Mouse (Mus musculus): Measurements from ENCODE around the gene Nmrk1. TPM values are rescaled to one million over a fixed set of nuclear protein-coding genes. Genes with fewer than 3 reads are reported as not detected.

Gene Nmrk1
- polyA plus RNA-seq, 1 experiment from 2014 or later, result 6.7 TPM

DNA sequence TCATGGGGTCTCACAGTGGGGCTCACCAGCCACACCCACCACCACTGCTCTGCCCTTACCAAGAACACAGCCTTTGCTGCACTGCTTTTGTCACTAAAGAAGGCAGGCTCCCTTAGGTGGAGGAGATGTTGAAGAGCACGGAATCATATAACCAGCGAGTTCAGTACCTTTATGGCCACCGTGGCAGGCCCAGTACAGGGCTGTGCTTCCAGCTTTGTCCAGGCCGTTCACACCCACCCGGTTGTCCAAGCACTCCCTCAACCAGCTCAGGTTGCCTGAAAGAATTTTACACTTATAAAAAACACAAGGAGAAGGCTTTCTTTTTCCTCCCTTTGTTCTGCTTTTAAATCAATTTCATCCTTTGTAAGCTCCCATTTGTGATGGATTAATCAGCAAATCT lies 41.5 kb upstream of the Nmrk1 start:
- Histone ChIP-seq H3K4me2 (ENCODE audit: low read length) (no peak overlapping the region), H3K27me3 (ENCODE audit: control insufficient read depth, insufficient read depth, low read depth, low read length) (no peaks in the 10 kb centered on the region), H3K4me1 (ENCODE audit: control insufficient read depth, insufficient read depth, low read length) (peaks cover 12% of the 10 kb centered on the region), H3K27ac (ENCODE audit: low read length) (no peak overlapping the region), H3K36me3 (ENCODE audit: control insufficient read depth, insufficient read depth, low read length) (no peaks in the 10 kb centered on the region), H3K4me3 (ENCODE audit: low read depth, low read length) (no peak overlapping the region), H3K9me3 (replicated peaks; ENCODE audit: control insufficient read depth, low read length, poor library complexity, severe bottlenecking) (no peaks in the 10 kb centered on the region), H3K9ac (ENCODE audit: low read depth, low read length) (no peak overlapping the region)
- ATAC-seq, result no peak
- 39% methylated on average over 5 of the region's 5 CpGs for WGBS

- Histone ChIP-seq H3K36me3 (ENCODE audit: control insufficient read depth, insufficient read depth, low read length) (no peaks in the 10 kb centered on the region), H3K4me1 (ENCODE audit: control insufficient read depth, insufficient read depth, low read length) (peaks cover 12% of the 10 kb centered on the region), H3K4me2 (ENCODE audit: low read length) (no peak overlapping the region), H3K27me3 (ENCODE audit: control insufficient read depth, insufficient read depth, low read depth, low read length) (no peaks in the 10 kb centered on the region), H3K27ac (ENCODE audit: low read length) (no peak overlapping the region), H3K9me3 (replicated peaks; ENCODE audit: control insufficient read depth, low read length, poor library complexity, severe bottlenecking) (no peaks in the 10 kb centered on the region), H3K9ac (ENCODE audit: low read depth, low read length) (no peak overlapping the region), H3K4me3 (ENCODE audit: low read depth, low read length) (no peak overlapping the region)
- ATAC-seq, result no peak
- 34% methylated on average over 5 of the region's 5 CpGs for WGBS
Observed at GRCm38 (mm10) chr19:18590942-18591354, 40.8 kb upstream of the Nmrk1 start.

DNA sequence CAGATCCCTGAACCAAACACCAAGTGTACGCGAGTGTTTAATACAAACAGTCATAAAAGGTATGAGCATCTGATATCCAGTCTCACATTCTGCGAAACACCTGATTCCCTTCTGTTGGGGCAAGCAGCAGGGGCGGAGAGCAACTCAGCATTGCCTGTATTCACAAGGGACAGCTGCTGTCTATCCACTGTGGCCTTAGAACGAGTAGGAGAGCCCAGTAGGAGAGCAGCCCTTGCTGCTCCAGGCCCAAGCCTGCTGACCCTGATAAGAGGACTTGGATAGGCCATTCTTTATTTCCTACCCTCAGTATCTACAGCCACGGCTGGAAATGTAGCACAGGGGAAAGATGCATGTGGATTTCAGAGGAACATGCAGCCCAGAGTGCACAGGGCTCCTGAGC lies 38.8 kb upstream of the Nmrk1 start:
- 74% methylated on average over 6 of the region's 6 CpGs for WGBS
- no peaks in the 10 kb centered on the region for H3K27me3 ChIP-seq (ENCODE audit: control insufficient read depth, insufficient read depth, low read depth, low read length)
- H3K36me3 ChIP-seq (ENCODE audit: control insufficient read depth, insufficient read depth, low read length), result no peaks in the 10 kb centered on the region
- no peaks in the 10 kb centered on the region for H3K9me3 ChIP-seq (replicated peaks; ENCODE audit: control insufficient read depth, low read length, poor library complexity, severe bottlenecking)
- no peak overlapping the region for H3K4me3 ChIP-seq (ENCODE audit: low read depth, low read length)
- peaks cover 12% of the 10 kb centered on the region for H3K4me1 ChIP-seq (ENCODE audit: control insufficient read depth, insufficient read depth, low read length)
- no peak overlapping the region for H3K4me2 ChIP-seq (ENCODE audit: low read length)
- 0 out of 2 replicates have a peak overlapping the region, but pooled peaks have one; percentile 14 for H3K9ac ChIP-seq (ENCODE audit: low read depth, low read length)
- ATAC-seq, result no peak
- H3K27ac ChIP-seq (ENCODE audit: low read length), result no peak overlapping the region

DNA sequence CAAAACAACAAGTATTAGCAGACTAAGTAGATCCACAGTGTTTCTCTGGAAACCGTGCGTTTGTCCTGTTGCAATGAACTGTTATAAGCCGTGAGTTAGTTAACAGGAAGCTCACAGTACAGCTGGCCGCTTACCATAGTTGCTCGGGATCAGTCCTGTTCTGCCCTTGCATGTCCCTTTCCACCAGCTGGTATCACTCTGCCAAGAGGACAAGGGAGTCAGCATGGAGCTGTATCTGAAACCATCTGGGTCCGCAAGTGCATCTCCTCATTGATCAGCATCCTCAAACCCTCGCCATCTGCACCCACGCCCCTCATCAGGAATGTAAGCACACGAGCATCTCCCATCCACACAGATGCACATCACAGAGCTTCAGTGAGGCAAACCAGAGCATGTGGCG lies 38.0 kb upstream of the Nmrk1 start:
- H3K4me2 ChIP-seq (ENCODE audit: low read length), result no peak overlapping the region
- no peaks in the 10 kb centered on the region for H3K36me3 ChIP-seq (ENCODE audit: control insufficient read depth, insufficient read depth, low read length)
- no peak overlapping the region for H3K9ac ChIP-seq (ENCODE audit: low read depth, low read length)
- H3K27ac ChIP-seq (ENCODE audit: low read length), result no peak overlapping the region
- 82% methylated on average over 10 of the region's 10 CpGs for WGBS
- H3K4me1 ChIP-seq (ENCODE audit: control insufficient read depth, insufficient read depth, low read length), result peaks cover 12% of the 10 kb centered on the region
- no peak for ATAC-seq
- no peaks in the 10 kb centered on the region for H3K9me3 ChIP-seq (replicated peaks; ENCODE audit: control insufficient read depth, low read length, poor library complexity, severe bottlenecking)
- no peaks in the 10 kb centered on the region for H3K27me3 ChIP-seq (ENCODE audit: control insufficient read depth, insufficient read depth, low read depth, low read length)
- no peak overlapping the region for H3K4me3 ChIP-seq (ENCODE audit: low read depth, low read length)

DNA sequence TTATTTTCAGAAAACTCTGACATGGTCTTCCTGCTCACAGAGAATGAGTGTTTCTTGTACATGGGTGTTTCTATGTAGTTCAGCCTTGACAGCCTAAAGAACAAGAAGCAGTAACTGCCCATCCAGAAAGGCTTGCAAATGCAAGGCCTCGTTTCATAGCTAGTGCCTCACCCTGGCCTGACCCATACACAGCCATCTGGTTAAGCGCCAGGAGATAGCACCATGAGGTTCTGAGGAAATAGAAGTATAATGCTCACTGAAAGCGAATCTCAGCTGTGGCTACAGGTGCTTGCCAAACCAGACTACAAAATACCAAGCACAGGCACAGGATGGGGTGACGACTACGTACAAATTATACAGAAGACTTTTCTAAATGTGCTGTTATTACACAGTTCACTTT lies 34.9 kb upstream of the Nmrk1 start:
- no peaks in the 10 kb centered on the region for H3K9me3 ChIP-seq (replicated peaks; ENCODE audit: control insufficient read depth, low read length, poor library complexity, severe bottlenecking)
- 89% methylated on average over 5 of the region's 5 CpGs for WGBS
- H3K4me3 ChIP-seq (ENCODE audit: low read depth, low read length), result no peak overlapping the region

DNA sequence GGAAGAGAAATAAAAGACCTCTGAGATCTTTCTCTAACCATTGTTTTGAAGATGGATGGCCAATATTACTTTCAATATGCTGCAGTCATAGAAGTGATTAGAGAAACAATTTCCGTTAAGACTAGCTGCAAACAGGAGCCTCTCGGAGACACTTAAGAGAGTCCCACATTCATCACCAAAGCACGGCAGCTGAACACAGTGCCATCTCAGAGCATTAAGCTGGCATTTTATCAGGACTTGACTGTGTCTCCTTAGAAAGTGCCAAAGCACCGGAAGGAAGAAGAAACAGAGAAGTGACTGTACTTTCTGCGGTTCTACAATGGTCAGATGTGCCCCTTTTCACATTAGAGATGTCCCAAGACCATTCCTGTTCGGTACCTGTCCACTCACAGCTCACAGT lies 34.0 kb upstream of the Nmrk1 start:
- H3K27me3 ChIP-seq (ENCODE audit: control insufficient read depth, insufficient read depth, low read depth, low read length), result no peaks in the 10 kb centered on the region
- no peak overlapping the region for H3K9ac ChIP-seq (ENCODE audit: low read depth, low read length)
- WGBS, result 91% methylated on average over 6 of the region's 6 CpGs
- H3K4me3 ChIP-seq (ENCODE audit: low read depth, low read length), result no peak overlapping the region
- H3K36me3 ChIP-seq (ENCODE audit: control insufficient read depth, insufficient read depth, low read length), result no peaks in the 10 kb centered on the region
- H3K27ac ChIP-seq (ENCODE audit: low read length), result no peak overlapping the region
- peaks cover 3% of the 10 kb centered on the region; the same call in 1 of the 2 replicates for H3K4me1 ChIP-seq (ENCODE audit: control insufficient read depth, insufficient read depth, low read length)
- ATAC-seq, result no peak
- no peak overlapping the region for H3K4me2 ChIP-seq (ENCODE audit: low read length)
- H3K9me3 ChIP-seq (replicated peaks; ENCODE audit: control insufficient read depth, low read length, poor library complexity, severe bottlenecking), result no peaks in the 10 kb centered on the region

More for the DNA sequence above, 34.9 kb upstream of the Nmrk1 start:
- Histone ChIP-seq H3K27ac (ENCODE audit: low read length) (no peak overlapping the region), H3K36me3 (ENCODE audit: control insufficient read depth, insufficient read depth, low read length) (no peaks in the 10 kb centered on the region), H3K4me1 (ENCODE audit: control insufficient read depth, insufficient read depth, low read length) (peaks cover 3% of the 10 kb centered on the region; the same call in 1 of the 2 replicates), H3K9ac (ENCODE audit: low read depth, low read length) (no peak overlapping the region), H3K4me2 (ENCODE audit: low read length) (no peak overlapping the region), H3K27me3 (ENCODE audit: control insufficient read depth, insufficient read depth, low read depth, low read length) (no peaks in the 10 kb centered on the region)
- ATAC-seq, result no peak

DNA sequence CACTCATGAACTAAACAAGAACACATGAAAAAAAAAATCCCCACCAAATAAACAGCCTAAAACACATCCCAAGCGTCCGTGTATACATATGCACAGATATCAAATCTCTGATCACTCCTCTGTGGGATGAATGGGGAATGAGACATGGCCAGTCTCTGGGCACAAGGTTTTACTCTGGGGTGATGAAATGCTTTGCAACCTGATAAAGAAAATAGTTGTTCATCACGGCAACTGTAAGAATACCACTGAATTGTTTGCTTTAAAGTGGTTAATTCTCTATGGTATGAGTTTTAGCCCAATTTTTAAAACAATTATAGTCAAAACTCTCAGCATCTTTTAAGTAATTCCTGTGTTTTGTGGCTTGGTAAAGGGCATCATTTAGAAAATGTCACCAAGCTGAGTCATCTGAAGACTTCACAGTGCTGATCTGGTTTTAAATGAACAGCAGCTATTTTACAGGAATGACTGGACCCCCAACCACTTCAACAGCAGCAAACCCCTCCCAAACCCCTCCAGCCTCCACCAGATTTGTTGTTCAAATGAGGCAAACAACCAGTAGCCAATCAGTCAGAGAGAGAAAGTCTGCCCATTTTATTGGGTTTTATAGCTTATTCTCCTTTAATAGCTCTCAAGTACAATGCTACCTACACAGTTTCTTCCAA lies 33.4 kb upstream of the Nmrk1 start:
- Histone ChIP-seq H3K9ac (ENCODE audit: low read depth, low read length) (no peak overlapping the region), H3K4me2 (ENCODE audit: low read length) (no peak overlapping the region), H3K27me3 (ENCODE audit: control insufficient read depth, insufficient read depth, low read depth, low read length) (no peaks in the 10 kb centered on the region), H3K9me3 (replicated peaks; ENCODE audit: control insufficient read depth, low read length, poor library complexity, severe bottlenecking) (no peaks in the 10 kb centered on the region), H3K36me3 (ENCODE audit: control insufficient read depth, insufficient read depth, low read length) (no peaks in the 10 kb centered on the region), H3K4me1 (ENCODE audit: control insufficient read depth, insufficient read depth, low read length) (no peaks in the 10 kb centered on the region), H3K27ac (ENCODE audit: low read length) (no peak overlapping the region), H3K4me3 (ENCODE audit: low read depth, low read length) (no peak overlapping the region)
- WGBS, result 89% methylated on average over 3 of the region's 3 CpGs
- no peak for ATAC-seq

- H3K9me3 ChIP-seq (replicated peaks; ENCODE audit: control insufficient read depth, low read length, poor library complexity, severe bottlenecking), result no peaks in the 10 kb centered on the region
- 71% methylated on average over 8 of the region's 8 CpGs for WGBS
- H3K27me3 ChIP-seq (ENCODE audit: control insufficient read depth, insufficient read depth, low read depth, low read length), result no peaks in the 10 kb centered on the region
- no peak overlapping the region for H3K4me2 ChIP-seq (ENCODE audit: low read length)
- H3K27ac ChIP-seq (ENCODE audit: low read length), result no peak overlapping the region
- no peaks in the 10 kb centered on the region for H3K36me3 ChIP-seq (ENCODE audit: control insufficient read depth, insufficient read depth, low read length)
- no peak overlapping the region for H3K4me3 ChIP-seq (ENCODE audit: low read depth, low read length)
- H3K4me1 ChIP-seq (ENCODE audit: control insufficient read depth, insufficient read depth, low read length), result no peaks in the 10 kb centered on the region
- no peak for ATAC-seq
- no peak overlapping the region for H3K9ac ChIP-seq (ENCODE audit: low read depth, low read length)
Observed at GRCm38 (mm10) chr19:18599051-18599450, 32.7 kb upstream of the Nmrk1 start.

- no peaks in the 10 kb centered on the region for H3K36me3 ChIP-seq (ENCODE audit: control insufficient read depth, insufficient read depth, low read length)
- WGBS, result 87% methylated on average over 5 of the region's 5 CpGs
- ATAC-seq, result no peak
Observed at GRCm38 (mm10) chr19:18599650-18600049, 32.1 kb upstream of the Nmrk1 start.

More at GRCm38 (mm10) chr19:18599650-18600049, 32.1 kb upstream of the Nmrk1 start:
- Histone ChIP-seq H3K4me1 (ENCODE audit: control insufficient read depth, insufficient read depth, low read length) (no peaks in the 10 kb centered on the region), H3K27ac (ENCODE audit: low read length) (no peak overlapping the region), H3K4me2 (ENCODE audit: low read length) (no peak overlapping the region), H3K9ac (ENCODE audit: low read depth, low read length) (no peak overlapping the region), H3K4me3 (ENCODE audit: low read depth, low read length) (no peak overlapping the region), H3K27me3 (ENCODE audit: control insufficient read depth, insufficient read depth, low read depth, low read length) (no peaks in the 10 kb centered on the region), H3K9me3 (replicated peaks; ENCODE audit: control insufficient read depth, low read length, poor library complexity, severe bottlenecking) (no peaks in the 10 kb centered on the region)
